Mouse (Mus musculus) gastrocnemius, postnatal 10 days (tissue): ENCODE results near the gene Psmd11. TPM values are rescaled to one million over a fixed set of nuclear protein-coding genes. Genes with fewer than 3 reads are reported as not detected.
"Not testable (repeated sequence)": the region's sequence is repeated elsewhere in the genome, so short reads cannot be mapped to it uniquely, and the experiment has no call there.

ENCODE experiments used
- DNase-seq: peaks from one replicate; pipeline ENCODE4 v3.0.0; 2021; ENCODE audit warnings: mixed read lengths
- total RNA-seq, 2 experiments: library from RNA; stranded (reverse); gene quantifications; 2 replicates each; pipeline ENCODE4 v1.2.3; 2021

The Psmd11 gene
- total RNA-seq, 2 experiments from 2014 or later, result 121 to 126 TPM

DNA sequence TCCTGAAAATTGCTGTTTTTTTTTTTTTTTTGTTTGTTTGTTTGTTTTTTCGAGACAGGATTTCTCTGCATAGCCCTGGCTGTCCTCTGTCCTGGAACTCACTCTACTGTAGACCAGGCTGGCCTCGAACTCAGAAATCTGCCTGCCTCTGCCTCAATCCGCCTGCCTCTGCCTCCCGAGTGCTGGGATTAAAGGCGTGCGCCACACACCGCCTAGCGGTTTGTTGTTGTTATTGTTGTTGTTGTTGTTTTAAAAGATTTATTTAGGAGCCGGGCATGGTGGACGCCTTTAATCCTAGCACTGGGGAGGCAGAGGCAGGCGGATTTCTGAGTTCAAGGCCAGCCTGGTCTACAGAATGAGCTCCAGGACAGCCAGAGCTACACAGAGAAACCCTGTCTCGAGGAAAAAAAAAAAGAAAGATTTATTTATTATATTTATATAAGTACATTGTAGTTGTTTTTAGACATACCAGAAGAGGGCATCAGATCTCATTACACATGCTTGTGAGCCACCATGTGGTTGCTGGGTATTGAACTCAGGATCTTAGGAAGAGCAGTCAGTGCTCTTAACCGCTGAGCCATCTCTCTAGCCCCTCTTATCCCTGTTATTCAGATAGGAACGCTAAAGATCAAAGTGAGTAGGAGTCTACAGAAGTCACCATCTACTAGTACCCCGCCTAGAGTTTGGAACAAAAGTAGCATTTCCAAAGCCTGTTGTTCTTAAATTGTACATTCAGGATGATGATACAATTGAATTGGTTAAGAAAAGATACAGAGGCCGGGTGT is 2.2 kb upstream of the Psmd11 start:
- not testable (repeated sequence) for DNase-seq

DNA sequence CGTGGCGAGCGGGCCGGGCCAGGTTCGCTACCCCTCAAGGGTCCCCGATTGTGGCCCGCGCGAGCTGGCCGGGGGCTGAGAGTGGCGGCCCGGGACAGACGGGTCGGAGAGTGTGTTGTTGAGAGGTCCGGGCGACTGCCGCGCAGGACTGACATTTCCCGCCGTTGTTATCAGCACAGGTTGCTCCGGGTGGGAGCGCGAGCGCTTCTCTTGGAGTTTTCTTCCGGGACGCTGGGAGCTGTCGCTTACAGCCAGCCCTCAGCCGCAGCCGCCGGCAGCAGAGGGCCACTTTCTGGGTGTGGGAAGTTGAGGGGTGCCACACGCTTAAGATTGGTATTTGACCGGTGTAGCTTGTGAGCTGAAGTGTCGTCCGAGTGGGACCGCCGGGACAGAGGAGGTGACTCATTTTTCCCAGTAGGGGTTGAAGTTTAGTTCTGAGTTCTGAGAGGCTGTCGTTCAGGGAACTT is 627 bp downstream of the Psmd11 start:
- no peak for DNase-seq

DNA sequence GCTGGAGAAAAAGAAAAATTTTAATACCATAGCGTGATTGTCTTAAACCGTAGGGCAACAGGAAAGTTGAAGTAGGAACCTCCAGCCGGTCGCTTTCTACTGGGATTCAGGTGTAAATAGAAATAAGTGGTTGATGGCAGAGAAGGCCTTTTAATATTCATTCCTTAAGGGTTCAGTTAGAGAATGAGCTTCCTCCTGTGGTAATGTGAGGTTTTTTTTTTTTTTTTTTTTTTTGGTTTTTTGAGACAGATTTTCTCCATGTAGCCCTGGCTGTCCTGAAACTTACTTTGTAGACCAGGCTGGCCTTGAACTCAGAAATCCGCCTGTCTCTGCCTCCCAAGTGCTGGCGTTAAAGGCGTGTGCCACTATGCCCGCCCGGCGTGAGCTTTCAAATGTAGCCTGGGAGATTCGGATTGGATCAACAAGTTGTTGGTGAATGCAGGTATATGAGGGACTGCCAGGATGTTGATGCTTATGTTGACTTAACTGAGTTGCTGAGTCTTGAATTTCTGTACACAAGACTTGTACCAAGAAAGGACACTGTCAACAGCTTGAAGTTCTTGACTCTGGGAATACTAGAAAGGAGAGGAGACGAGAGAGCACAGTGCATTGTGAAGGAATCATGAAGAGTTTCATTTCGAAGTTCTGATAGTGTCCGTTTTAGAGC is 1.2 kb downstream of the Psmd11 start:
- no peak for DNase-seq

DNA sequence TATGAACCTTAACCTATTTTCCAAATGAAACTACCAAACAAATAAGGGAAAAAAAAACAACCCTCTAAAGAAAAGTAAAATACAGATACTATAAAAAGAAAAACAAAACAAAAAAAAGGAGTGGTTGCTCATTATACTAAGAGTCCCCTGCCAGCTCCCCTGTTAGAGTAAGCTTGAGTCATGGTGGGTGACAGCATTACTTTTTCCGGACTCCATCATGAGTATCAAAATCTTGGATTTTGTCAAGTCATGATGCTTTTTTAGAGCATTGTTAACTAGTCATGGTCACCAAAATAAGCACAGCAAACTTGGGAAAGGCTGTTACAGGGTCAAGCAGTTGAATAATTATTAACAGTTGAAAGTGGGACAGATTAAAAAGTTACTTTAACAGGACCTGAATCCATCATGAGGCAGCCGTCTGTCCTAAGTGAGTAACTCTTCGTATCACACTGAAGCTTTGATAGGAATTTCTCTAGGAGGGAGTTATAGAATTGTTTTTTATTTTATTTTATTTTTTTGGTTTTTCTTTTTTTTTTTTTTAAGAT is 2.0 kb downstream of the Psmd11 start:
- DNase-seq, result no peak

DNA sequence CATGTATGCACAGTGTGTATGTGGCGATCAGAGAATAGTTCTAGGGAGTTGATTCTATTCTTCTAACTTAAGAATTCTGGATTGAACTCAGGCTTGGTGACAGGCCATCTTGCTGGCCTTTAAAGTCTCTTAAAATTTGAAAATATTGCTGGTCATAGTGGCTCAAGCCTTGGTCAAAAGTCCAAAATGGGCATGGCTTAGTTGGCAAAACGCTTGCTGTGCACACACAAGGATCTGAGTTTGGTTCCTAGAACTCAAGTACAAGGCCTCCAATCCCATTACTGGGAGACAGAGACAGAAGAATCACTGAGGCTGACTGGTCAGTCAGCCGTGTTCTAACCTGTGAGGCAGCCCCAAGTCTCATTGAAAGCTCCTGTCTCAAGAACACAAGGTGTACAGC is 18.5 kb downstream of the Psmd11 start:
- no peak for DNase-seq

DNA sequence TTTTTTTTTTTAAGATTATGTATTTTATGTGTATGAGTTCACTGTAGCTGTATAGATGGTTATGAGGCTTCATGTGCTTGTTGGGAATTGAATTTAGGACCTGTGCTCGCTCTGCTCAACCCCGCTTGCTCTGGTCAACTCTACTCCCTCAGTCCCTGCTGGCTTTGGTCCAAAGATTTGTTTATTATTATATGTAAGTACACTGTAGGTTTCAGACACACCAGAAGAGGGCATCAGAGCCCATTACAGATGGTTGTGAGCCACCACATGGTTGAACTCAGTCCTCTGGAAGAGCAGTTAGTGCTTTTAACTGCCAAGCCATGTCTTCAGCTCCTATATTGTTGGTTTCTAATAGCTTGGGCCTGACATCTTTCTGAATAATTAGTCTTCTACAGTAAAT is 21.4 kb downstream of the Psmd11 start:
- DNase-seq, result no peak

DNA sequence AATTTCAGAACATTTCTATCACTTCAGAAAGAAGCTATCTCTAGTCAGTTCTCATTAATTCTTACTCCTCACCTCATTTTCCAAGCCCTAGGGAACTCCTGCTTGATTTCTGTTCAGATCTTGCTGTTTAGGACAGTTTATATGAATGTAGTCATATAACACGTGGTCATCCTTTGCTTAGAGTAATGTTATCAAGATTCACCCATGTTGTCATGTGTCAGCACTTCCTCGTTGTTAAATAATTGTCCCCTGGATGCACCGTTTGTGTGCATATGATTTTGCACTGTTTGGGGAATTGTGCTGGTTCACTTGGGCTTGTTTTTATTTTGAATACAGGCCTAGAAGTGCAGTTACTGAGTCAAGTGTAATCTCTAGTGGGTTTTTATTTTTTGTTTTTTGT is 23.8 kb downstream of the Psmd11 start:
- DNase-seq, result no peak

DNA sequence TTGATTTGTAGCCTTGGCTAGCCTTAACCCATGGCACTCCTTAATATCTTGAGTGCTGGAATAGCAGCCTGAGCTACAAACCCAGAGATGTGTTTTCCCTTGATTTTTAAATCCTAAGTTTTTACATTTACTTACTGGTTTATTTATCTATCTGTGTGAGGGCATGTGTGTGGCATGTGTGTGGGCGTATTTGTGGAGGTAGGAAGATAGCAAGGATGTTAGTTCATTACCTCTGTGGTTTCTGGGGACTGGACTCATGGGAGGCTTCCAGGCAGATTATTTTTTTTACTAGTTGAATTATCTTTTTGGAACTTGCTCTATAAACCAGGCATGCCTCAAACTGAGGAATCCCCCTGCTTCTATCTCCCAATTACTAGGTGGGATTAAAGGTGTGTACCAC is 24.8 kb downstream of the Psmd11 start:
- DNase-seq, result no peak

DNA sequence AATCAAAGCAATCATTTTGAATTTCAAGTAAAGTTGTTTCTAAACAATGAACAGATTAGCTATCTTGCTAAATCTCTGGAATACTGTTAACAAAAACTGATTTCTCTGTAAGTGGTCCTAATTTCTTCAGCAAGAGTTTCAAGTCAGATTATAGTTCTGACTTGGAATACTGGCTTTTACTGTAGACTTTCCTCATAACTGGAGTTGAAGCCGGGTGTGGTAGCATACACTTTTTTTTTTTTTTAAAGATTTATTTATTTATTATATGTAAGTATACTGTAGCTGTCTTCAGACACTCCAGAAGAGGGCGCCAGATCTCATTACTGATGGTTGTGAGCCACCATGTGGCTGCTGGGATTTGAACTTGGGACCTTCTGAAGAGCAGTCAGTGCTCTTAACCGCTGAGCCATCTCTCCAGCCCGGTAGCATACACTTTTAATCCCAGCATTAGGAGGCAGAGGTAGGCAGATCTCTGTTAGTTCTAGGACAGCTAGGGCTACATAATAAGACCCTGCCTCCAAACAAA is 35.3 kb downstream of the Psmd11 start:
- not testable (repeated sequence) for DNase-seq

DNA sequence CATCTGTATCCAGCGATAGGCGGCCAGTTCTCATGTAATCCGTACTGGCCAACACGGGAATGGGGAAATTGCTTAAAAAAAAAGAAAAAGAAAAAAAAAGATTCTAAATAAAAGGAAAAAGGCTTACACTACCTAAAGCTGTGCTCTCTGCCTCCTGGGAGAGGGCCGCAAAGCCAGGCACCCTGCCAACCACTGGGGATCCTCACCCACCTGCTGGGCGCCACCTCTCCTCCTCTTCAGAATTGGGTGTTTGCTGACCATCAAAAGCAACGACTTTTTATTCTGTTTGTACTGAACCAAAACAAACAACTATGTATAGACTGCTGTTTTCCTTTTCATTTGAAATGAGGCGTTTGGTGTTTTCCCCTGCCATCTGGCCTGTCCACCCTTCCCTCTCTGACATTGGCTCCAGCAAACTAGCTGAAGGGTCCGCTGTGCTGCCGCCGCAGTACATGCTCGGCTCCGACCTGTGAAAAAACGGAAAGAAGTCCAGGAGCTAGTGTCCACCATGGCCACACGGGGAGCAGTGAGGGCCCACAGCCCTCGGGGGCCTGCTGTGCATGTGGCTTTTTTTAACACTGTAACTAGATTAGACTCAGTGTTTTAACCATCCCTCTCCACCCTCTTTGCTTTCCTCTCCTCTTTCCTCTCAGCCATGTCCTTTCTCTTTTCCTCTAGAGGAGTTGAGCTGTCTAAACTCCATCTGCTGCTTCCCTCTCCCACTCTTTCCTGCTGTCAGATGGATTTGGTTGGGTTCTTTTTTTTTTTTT is 43.6 kb downstream of the Psmd11 start:
- DNase-seq, result no peak

DNA sequence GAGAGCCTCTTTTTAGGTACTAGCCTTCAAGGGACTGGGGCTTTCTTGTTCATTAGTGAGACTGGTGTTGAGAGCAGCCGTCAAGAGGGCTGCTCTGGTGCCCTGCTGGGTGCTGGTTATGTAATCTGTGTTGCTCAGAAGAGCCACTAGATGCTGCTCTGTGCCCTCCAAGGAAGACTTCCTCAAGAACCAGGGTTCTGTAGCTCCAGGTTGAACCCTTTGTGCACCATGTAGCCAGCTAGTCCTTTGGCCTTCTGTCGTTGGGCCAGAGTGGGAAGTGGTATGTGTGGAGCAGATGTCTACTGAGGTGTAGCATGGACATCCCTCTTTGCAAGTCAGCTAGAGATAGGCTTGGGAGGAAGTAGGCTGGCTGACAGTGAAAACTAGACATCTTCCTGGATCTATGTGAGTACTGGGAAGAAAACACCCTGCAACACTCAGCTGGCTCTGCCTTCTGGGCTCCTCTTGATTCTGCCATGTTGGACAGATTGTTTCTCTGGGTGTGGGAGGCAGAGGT is 45.8 kb downstream of the Psmd11 start:
- no peak for DNase-seq

DNA sequence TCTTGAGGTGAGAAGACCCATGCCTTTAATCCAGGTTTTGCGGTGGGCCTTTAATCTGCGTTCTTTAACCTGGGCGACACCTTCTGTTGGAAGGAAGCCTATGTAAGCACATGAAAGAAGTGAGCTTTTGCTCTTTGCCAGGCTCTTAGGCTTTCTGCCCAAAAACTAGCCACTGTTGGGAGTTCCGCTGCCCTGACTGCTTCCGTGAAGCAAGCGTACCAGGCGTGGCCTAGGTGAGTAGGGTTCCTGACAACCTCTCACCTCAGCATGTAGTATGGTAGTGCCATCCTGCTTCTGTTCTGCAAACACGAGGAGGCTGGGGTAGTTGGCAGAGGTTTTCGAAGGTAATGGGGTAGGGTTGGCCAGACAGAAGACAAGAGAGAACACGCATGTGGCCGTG is 46.4 kb downstream of the Psmd11 start:
- no peak for DNase-seq

DNA sequence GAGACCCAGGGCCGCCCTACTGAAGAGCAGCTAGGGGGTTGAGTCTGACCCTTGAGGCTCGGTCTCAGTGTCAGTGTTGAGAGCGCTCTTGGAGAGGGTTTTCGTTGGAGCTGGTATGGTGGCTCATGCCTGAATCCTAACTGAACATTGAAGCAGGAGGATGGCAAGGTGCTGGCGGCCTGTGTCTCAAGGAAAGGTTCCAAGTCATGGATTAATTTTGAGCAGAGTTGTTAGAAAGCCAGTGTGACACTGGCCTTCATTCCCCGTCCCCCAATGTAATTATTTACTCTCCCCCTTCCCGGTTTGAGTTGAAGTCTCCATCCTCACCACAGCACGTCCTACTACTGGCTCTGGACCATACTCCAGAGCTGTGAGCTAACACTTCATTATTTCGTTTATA is 47.1 kb downstream of the Psmd11 start:
- no peak for DNase-seq

DNA sequence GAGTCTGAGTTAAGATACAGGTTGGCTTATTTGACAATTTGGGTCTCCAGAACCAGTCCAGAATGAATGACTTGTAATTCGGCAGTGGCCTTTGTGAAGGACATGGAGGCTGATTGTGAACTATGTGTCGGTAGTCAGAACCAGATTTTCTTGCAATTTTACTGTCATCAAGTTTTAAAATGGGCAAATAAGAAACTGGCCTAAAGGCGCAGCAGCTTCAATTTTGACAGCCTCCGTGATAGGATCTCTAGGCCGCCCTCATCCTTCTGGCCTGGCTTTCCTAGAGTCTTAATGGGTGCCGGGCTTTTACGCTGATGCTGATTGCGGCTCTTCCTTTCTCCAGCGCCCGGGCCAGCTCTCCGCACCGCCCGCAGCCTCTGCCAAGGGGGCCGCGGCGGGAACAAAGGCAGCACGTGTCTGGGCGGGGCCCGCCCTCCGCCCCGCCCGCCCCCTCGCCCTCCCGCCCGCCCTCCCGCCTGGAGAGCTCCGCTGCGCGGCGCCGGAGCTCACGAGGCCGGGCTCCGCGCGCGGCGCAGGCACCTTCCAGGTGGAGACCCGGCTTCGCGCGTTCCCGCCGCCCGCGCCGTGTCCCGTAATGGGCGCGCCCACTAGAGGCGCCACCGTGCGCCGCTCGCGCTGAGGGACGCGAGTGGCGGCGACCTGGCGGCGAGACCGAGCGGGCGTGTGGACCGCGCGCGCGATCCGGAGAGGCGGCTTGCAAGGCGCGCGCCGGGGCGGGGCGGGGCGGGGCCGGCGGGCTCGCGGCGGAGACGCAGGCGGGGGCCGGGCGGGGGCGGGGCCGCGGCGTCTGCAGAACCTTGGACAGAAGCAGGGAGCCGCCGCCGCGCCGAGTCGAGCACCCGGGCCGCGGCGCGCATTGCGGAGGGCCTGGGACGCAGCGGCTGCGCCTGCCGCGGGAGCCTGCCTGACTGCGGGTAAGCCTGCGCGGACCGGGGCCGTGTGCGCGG is 48.1 kb downstream of the Psmd11 start, which contains the start of gene Cdk5r1:
Gene Cdk5r1, plus strand, starts transcription at position 802 of the 968 bp plus-strand sequence.
- peak; percentile 84 for DNase-seq

DNA sequence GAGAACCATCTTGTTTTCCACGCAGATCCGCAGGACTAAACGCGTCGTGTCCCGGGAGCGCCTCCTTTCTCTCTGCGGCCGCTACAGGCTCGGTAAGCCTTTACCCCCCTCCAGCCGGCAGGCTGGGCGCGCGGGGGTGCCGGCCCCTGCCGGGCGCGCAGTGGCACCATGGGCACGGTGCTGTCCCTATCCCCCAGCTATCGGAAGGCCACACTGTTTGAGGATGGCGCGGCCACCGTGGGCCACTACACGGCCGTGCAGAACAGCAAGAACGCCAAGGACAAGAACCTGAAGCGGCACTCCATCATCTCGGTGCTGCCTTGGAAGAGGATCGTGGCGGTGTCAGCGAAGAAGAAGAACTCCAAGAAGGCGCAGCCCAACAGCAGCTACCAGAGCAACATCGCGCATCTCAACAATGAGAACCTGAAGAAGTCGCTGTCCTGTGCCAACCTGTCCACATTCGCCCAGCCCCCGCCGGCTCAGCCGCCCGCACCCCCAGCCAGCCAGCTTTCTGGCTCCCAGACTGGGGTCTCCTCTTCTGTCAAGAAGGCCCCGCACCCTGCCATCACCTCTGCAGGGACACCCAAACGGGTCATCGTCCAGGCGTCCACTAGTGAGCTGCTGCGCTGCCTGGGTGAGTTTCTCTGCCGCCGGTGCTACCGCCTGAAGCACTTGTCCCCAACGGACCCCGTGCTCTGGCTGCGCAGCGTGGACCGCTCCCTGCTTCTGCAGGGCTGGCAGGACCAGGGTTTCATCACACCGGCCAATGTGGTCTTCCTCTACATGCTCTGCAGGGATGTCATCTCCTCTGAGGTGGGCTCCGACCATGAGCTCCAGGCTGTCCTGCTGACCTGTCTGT is 49.2 kb downstream of the Psmd11 start:
- no peak for DNase-seq

DNA sequence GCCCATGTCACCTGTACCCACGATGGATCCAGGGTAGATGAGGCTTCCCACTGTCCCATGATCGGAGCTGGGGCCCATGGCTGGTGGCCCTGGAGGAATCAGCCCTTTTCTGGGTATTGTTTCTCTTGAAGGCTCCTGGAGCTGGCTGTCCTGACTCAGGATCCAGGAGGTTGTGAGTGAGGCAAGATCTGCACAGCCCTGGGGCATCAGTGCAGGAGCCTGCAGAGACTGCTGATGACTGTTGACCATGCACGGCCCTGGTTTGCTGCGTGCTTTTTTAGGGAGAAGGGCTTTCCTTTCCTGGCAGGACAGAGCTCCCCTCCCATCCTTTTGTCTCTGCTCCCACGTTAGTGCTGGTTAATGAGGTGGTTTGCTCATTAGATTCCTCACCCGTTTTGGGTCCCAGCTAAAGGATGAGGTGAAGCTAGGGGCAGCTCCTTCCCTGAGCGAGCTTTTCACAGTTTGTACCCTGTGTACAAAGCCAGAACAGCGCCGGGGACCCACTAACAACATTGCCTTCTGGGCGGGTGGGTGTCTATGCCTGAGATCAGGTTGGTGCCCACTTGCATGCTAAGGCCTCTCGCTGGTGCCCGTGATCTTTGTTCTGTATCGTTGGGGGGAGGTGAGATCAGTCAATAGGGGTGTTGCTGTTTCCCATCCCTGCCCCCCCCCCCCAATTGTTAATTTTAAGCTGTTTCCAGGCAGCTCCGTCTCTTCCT is 50.4 kb downstream of the Psmd11 start:
- DNase-seq, result no peak

DNA sequence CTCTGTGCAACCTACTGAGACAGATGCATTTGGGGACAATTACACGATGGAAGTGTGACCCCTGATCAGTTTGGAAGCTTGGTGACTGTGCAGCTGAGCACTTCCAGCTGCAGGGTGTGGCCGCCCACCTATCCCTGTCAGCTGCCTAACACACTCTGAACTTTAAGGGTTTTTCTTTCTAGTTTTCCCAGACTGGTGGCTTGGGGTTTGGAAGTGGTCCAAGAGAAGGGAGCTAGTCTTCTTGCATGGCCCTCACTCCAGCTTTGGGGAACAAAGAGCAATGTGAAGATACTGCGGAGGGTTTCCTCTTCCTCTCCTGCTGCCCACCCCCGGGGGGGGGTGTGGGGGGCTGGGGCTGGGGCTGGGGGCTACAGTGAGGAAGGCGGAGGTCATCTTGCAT is 51.0 kb downstream of the Psmd11 start:
- no peak for DNase-seq

DNA sequence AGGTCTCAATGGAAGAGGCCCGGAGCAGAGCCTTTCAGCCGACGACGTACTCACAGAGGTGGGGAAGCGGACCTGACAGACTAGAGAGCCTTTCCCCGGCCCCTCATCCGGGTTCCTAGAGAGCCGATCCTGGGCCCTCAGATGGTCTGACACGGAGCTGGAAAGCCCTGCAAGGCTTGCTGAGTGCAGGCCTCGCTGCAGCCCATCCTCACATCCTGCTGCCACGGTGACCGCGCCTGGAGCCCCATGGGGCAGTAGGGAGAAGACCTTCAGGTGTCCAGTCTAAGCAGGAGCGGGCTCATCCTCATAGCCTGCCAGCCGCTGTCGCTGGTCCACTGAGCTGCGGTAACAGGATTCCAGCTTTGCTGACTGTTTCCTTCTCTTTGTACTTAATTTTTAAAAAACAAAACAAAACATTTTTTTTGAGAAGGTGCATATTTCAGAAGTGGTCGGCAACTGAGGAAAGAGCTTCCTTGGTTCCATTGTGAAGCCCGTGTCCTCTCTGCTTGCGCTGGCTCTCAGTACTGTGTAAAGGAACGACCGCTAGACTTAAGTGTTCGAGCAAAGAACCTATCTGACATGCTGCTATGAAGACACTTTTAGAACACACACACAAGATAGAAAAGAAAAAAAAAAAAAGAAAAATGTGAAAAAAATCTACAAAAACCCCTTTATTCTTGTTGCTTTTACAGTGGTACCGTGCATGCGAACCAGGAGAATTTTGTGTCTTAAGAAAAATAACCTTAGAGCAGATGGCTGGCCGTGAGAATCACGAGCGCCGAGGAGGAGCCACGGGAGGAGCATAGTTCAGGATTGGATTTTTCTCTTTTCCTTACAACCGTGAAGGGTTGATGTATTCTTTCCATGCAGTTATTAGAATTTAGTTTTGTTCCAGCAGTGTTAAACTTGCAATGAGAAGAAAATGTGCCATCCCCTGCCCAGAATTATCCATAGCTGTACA is 51.8 kb downstream of the Psmd11 start:
- DNase-seq, result no peak
